Mouse (Mus musculus) thymus, postnatal 14 days (tissue): ENCODE data around the gene Zfp612.
"Not testable (repeated sequence)": the region's sequence is repeated elsewhere in the genome, so short reads cannot be mapped to it uniquely, and the experiment has no call there.

Experiments
- DNase-seq: peaks from one replicate; pipeline ENCODE4 v3.0.0; 2021

The Zfp612 gene

DNA sequence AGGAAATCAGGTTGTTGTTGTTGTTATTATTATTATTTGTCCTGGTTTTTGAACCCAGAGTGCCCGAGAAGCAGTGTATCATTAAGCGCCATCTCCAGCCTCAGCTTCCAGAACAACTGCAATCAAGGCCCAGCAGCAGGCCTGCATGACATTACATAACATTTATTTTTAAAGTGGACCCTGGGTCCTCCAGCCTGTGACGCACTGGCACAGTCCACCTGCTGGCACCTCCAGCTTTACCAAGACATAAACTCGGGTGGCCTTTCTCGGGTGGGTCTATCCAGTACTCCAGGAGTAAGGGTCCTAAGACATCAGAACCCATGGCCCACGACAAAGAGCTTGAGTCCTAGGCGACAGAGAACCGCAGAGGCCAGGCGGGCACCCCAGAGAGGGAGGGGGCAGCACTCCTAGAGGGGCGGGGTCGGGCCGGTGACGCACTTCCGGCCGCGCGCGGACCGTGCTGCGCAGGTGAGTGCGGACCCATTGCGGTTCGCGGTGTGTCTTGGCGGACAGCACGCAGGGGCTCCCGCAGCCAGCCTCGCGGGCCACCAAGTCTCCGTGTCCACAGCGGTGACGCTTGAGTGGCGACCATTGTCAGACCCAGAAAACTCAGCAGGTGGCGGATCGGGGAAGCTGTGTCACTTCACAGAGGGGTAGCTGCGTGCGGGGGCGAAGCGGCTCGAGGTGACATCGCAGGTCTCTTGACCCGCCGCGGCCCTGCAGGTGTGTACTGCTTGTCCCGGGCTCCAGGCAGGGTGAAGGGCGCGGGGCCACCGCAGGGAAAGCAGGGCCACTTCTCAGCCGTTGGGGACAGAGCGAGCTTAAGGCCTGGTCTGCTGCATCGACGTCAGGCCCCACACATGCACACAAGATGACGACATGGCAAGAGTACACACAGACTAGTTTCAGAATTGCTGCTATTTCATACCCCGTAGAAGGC lies at the start of gene Zfp612:
TSS of gene Zfp612 (plus strand) at position 465 of the 940 bp plus-strand sequence.
- DNase-seq = peak; percentile 48

DNA sequence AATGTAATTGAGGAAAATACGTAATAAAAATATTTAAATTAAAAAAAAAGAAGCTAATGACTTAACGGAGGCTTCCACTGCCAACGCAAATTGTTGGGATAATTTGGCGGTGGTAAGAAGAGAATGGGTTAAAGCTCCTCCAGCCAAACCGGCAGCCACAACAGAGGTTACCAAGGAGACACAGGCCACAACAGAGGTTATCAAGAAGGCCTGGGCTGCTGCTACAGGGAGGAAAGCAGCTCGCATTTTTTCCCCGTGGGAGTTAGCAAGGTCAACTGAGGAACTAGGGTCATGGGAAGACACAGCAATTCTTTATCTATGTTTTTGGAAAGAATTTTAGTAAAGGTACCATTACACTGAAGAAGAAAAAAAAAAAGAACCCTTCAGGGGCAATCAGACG lies 45.8 kb upstream of the Zfp612 start:
- not testable (repeated sequence) for DNase-seq

DNA sequence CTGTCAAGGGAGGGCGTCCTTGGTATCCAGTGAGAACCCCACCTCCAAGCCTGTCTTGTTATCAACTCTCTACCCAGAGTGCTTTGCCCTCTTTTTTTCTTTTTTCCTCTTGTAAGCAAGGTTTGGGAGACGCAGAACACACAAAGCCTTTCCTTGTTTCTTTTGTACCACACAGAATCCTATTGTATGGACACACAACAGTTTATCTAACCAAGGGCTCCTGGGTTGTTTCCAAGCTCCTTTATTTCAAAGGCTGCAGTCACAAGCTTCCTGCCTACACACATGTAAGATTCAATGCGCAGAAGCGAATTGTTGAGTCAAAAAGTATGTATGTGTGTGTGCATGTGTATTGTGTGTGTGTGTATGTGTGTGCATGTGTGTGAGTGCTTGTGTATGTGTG lies 45.2 kb upstream of the Zfp612 start:
- DNase-seq = no peak

DNA sequence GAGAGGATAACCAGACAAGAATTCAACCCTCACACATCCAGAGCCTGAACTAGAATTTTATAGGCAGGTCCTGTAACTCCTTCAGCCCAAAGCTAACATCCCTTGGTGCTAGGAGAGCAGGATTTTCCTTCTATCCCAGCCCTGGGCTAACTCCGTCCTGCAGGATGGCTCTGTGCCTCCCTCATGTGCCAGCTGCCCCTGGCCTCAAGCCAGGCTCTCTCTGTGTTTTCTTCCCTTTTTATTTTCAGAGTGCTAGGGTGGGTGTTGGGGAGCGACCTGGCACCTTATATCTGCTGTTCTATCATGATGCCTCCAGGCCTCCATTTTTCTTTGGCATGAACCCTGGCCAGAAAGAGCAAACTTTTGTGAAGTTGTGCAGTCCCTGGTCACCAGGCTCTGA lies 43.4 kb upstream of the Zfp612 start:
- no peak for DNase-seq

DNA sequence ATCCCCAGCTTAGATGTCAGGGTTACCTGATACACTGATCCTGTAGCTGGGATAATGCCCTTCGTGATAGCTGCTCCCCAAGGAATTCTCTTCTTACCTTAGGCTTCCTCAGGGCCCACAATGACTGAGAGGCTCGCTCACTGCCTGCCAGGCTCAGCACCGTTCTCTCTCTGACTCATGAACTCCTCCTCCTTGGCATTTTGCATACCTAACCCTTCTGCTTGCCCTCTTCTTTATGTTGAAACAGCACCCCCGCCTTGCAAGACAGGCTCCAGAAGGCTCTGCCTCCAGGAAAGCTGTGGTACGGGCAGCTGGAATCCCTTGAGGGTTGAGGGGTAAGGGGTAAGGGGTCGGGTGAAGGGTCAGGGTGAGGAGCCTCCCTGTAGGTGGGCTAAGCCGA lies 40.3 kb upstream of the Zfp612 start:
- no peak for DNase-seq

DNA sequence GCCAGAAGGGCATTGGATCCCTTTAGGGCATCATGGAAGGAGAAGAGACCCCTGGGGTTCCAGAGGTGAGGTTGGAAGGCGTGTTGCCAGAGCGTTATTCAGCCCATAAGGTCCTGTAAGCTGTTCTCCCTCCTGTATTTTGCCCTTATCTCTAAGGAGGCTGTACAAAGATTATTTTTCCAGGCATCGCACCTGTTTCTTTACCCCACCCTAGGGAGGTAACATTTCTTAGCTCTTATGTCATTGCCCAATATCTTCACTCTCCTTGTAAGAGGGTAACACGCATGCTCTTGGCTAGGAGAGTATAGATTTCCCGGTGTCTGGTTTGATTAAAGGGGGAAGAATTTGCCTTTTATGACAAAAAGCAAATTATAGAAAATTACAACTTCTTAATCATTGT lies 39.9 kb upstream of the Zfp612 start, which contains the start of gene Chst4:
TSS of gene Chst4 (minus strand) at position 82 of the 400 bp plus-strand sequence.
- DNase-seq = no peak

DNA sequence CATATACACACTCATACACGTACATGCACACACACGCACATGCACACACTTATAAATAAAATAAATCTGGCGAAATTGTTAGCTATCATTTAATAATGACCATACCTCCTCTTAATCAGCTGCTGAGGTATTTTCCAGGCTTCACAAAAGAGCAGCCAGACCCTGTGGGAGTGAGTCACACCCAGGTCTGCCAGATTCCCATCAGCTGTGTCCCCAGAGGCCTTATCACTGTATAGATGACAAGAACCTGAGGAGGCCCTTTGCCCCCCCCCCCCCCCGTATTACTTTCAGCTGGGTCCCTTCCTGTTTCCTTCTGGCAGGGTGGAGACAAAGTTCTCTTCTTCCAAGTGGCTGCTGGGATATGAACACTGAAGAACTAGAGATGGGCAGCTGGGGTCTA lies 39.0 kb upstream of the Zfp612 start:
- DNase-seq = no peak

DNA sequence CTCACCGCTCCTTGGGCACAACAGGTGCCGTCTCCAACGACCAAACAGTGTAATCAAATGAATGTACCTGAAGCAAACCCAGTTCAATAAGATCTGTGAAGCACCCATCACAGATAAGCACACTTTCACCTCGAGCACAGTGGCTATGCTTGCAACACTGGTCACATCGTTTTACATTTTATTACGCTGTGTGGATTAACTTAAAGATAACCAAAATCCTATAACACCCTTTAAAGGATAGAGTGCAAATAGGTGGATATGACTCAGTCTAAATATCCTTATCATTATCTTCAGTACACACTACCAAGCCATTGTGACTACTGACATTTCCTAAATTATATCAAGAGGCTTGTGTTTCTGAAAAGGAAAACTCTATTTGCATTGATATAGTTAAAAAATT lies 28.3 kb upstream of the Zfp612 start:
- DNase-seq = no peak

DNA sequence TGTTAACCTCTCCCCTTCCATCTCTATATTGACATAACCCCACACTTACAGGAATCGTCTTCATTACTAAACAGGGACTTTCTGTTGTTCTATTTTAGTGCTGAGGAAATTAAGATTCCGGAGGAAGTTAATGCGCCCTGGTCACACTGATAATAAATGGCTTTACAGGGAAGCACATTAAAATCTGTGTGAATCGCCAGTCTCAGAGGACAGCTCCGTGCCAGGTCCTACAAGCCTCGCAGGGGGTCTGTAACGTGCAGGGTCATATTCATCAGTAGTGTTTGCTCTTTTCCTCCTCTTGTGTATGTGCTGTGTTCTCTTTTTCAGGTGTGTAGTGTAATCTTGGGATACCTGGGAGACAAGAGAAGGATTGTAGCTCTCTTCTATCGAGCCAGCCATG lies 21.3 kb upstream of the Zfp612 start:
- DNase-seq = no peak

DNA sequence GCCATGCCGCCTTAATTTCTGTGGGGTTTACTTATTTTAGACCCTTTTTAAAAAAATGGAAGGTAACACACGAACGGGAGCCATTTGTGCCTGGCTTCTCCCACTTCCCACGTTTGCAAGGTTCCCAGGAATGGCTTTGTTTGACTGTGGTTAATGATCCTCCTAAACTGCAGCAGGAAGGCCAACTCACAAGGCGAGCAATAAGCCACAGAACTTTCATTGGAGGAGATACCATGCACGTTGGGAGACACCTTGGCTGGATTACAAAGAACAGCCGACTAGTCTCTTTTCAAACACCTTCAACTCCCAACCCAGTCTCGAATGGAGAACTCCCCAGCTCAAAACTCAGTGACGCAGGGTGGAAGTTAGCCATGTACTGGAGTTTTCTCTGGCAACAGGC lies 15.4 kb upstream of the Zfp612 start:
- DNase-seq = no peak

DNA sequence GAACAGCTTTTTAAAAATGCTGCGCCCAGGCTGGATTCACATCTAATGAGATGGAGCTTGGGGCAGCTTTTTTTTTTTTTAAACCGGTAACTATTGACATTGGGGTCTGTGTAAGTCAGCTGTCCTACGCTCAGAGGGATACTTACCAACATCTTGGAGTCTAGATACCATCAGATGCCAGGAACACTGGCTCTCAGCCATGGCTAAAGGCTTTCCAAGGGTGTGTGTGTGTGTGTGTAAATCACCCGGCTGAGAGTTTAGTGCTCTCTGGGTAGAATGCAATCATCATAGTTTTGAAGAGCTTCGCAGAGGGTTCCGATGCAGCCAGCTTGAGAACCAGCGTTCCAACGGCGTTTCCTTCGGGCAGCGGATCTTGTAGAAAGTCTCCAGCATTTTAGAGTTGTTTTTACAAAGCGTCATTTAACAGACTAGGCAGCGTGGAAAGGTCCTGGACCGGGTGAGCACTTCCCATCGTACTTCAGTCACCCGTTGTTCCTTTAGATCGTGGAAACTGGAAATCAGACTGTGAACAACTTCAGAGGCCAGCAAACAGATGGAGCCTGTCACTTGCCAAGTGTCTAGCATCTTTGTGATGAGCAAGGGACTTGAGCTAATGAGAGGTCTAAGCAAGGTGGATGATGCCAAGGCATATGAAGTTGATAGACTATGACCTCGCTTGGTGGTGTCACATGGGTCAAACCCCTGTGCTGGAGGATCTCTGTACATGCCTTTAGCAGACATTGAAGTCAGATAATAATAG lies 14.8 kb upstream of the Zfp612 start:
- DNase-seq = no peak

DNA sequence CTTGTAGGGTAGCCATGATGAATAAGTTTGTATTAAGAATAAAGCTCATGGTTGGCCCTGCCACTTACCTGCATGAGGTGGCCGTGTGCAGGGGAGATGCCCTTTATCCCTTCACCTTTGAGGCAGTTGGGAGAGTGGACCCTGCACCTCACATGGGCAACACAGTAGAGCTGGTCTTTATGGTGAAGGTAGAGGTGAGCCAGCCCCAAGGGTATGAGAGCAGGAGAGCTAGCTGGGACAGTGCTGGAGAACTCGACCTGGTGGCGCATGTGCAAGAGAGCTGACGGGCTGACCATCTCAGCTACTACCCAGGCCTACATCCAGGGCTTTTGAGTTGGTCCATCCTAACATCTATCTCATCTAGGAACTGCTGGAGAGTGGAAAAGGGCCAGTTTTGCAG lies 13.9 kb upstream of the Zfp612 start:
- DNase-seq = no peak

DNA sequence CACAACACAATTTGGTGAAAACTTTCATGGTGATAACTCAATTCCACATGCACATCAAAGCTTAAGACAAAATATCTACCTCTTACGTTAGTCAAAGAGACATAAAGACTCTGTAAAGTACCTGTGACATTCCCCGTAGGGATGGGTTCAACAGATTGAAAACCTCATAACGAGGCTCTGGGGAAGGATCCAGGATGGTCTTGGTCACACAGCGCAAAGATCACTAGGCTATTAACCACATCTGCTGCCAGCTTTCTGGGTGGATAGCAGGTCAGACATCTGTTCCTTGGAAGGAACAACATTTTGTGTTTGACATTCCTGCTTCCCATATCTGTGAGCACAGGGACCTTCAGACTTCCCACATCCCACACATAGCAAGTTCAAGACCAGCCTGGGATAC lies 9.8 kb upstream of the Zfp612 start:
- no peak for DNase-seq

DNA sequence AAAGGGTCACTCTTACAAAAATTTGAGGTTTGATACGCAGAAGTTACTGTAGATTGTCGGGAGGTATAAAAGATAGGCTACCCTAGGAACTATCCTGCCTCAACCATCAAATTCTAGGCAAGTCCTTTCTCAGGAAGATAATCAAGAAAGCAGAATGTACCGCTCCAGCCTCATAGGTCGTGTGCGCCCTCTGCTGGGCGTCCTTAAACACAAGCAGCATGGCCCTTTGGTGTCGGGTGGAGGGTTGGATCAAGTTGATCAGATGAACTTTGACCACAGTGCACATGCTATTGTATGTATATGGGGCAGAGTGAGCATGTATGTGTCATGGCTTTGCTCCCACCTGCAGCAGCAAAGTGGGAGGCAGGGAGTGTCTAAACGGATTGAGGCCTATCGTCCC lies 7.9 kb upstream of the Zfp612 start:
- peak; percentile 39 for DNase-seq

DNA sequence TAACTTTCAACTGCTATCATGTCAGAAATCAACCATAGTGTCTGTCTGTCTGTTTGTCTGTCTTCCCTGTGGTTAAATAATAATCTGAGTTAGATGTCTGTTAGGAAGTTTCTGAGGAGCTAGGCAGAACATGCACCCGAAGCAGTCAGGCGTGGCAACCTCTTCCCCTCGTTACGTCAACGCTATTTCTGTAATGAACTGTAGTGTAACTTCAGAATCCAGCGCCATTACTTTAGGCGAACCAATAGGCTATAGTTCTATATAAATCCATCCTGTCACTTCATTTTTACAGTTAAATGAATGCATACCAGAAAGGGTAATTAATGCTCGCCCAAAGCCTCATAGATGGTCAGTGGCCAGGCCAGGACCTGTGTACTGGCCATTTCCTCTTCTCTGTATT lies 5.0 kb upstream of the Zfp612 start:
- no peak for DNase-seq

DNA sequence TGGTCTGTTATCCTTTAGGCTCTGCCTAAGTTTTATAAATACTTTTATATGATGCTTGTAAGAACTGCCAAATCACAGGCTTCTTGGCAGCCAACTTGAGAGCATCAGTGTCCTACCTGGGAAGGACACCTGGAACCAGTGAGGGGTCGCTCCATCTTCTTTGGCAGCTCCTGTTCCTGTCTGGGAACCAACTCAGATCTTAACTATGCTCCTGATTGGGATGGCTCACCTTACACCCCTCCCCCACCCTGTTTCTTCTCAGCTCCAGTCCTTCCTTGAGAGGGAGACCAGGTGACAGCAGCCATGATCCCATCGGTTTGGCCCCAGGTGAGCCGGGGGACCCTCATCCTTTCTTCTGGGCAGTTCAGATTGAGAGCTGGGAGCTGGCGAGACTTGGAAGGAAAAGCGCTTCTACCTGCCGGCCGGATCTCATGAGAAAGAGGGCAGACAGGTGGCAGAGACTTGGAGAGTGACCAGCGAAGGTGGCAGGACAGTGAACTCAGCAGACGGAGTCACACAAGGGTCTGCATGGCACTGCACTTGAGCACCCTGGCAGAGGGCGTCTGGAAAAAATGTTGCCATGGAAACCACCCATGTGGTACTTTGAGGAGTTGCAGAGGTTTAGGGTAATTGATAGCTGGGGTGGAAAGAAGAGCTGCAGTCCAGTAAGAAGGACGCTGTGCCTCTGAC lies 3.0 kb downstream of the Zfp612 start:
- no peak for DNase-seq

DNA sequence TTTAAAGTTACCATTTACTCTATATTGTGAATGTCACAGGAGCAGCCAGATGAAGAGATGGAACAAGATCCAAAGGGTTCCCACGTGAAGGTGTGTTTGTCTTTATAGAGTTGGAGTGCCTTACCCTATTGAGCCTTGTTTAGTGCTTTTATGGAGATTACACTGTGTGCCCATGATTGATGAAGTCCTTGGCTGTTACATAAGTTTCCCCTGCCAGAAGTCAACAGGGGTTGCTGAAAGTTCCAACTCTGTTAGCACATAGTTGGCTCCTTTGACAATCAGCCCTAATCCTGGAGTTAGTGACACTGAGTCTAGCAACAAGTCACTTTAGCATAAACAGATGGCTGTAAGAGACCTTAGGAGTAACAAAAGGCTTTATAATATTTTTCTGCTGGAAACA lies 12.3 kb downstream of the Zfp612 start:
- no peak for DNase-seq

DNA sequence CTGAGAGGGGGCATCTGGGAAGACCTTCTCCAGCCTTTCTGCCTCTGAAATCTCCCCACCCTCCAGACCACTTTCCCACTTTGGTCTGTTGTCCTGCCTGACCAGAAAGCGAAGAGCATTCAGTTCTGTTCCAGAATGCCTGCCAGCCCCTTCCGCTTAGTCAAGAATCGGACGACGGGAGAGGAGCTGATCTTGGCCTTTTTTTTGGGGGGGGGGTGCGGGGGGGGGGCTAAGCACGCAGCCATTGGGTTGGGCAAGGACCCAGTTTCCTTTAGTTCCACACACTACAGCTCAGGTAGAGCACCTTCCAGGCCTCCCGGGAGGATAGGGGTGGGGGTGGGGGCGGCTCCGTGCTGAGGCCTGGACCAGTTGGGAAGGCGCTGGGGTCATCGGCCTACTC lies 21.4 kb downstream of the Zfp612 start, which contains the start of gene Gm21964:
TSS of gene Gm21964 (plus strand) at position 301 of the 400 bp plus-strand sequence.
- no peak for DNase-seq

DNA sequence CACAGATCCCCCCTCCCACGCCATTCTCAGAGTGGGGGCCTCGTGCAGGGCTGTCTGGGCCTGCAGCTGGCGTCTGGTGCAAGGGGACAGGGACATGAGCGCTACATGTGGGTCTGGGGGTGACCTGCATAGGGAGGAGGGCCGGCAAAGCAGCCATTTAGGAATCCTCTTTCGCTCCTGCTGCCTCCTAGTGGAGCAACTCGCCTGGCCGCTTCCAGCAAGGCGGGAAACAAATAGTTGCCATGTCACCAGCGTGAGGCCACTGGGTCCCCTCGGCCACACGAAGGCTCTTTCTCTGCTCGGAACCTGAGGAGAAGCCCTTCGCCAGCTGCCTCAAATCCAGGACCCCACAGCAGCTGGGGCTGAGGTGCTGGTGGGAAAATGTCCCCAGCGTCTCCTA lies 22.1 kb downstream of the Zfp612 start:
- DNase-seq = no peak

DNA sequence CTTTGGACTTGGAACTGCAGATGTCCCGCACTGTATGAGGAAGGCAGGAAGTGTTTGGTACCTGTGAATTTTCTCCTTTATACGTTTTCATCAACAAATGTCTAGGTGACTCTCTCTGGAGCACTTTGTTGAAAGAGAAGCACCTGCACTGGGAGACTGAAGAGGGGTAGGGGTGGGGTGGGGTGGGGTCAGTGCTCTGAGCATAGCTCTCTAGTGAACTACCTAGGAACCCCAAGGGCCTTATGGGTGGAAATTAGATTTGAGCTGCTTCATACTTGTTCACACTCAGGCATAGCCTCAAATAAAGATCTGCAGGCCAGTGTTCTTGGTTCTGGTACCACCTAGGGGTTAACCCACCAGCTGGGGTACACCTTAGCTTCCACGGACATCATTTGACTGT lies 23.1 kb downstream of the Zfp612 start, which contains the start of gene Gm17720:
TSS of gene Gm17720 (minus strand) at position 101 of the 400 bp plus-strand sequence.
- DNase-seq = no peak

DNA sequence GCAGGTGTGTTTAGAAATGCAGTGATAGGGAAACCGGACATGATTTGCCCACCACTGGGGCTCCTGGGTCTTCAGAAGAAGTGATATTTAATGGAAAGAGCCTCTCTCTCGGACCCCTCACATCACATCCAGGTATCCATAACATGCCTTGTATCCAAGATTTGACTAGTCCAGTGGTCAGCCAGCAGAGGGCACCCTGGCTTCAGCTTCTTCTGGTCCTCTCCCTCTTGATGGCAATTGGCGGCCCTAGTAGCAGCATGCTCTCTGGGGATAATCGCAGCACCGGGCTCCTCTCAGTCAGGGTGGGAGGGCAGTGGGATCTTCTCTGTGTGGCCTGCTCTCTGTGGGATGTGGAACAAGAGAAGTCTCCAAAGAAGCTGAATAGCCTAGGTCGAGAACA lies 40.2 kb downstream of the Zfp612 start:
- no peak for DNase-seq

DNA sequence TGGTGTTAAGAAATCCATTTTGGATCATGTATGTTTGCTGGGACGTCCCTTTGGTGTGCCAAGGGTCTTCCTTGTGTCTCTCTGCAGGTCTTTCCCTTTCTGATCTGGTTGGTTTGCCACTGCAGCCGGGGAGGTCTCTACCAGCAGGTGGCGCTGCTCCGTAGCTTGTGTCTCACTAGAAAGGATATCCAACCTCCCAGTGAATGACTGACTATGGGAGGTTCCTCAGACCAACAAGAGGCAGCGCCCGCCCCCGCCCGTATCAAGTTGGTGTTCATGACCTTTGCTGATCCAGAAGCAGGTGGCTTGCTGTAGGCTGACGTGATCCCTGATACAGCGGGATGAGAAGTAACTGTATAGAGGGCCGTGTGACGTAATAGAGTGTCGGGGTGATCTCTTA lies 51.0 kb downstream of the Zfp612 start:
- DNase-seq = peak; percentile 63

DNA sequence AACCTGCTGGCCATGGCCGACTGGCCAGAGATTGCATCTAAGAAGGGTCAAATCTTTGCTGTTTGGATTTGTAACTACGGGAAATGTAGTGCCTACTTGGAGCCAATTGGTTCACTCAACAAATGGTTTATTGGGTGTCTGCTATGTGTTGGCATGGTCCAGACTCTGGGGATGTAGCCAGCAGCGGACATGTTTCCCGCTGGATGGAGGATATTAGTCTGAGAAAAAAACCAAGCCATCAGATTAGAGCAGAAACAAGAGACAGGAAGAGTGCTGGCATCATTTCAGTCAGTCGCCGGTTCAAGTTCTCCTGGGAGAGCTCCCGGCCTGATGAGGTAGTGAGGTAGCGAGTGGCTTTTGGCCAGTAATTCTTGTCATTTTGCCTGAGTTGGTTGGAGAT lies 54.7 kb downstream of the Zfp612 start:
- no peak for DNase-seq
